Mouse (Mus musculus): ENCODE results near the gene Tmem209.

DNA sequence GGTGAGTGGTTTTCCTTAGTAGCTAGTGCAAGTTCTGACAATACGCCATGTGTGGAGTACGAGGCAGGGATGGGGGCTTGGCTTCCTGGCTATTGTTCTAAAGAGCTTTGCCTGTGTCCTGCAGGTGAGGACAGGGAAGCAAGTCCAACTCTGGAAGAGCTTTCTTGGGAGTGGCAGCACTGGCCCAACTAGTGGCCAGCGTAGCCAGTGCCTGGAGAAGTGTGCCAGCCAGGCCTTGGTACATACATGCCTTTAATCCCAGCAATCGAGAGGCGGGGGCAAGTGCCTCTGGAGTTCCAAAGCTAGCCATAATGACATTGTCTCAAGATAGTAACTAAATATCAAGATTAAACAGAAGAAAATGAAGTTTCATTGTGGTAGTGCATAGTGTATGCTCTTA, 708 bp upstream of the Tmem209 start:
- TF ChIP-seq EP300 (IDR thresholded peaks at IDR 0.05; ENCODE audit: low read depth) (no peak), CTCF (IDR thresholded peaks at IDR 0.05; ENCODE audit: low read depth) (no peak)

Data from heart, postnatal 0 days (tissue).